Mouse (Mus musculus): ENCODE measurements around the gene Nr4a3. TPM values are rescaled to one million over a fixed set of nuclear protein-coding genes. Genes with fewer than 3 reads are reported as not detected.

Nr4a3 gene
- total RNA-seq, 2 experiments from 2014 or later, result 22.0 to 26.3 TPM

GRCm38 (mm10) chr4:48047766-48048371 is 2.9 kb downstream of the Nr4a3 start:
- DNase-seq (ENCODE audit: low spot score in 2 of 2), result peak in 1 of 2 experiments; percentile 31
- intact Hi-C loops (cut with DNase I), result loop anchor here (2.0 to 10.0 kb wide), 4 partner anchors 74 to 546 kb away; partner anchors contain the start of genes Erp44, Invs and Stx17

DNA sequence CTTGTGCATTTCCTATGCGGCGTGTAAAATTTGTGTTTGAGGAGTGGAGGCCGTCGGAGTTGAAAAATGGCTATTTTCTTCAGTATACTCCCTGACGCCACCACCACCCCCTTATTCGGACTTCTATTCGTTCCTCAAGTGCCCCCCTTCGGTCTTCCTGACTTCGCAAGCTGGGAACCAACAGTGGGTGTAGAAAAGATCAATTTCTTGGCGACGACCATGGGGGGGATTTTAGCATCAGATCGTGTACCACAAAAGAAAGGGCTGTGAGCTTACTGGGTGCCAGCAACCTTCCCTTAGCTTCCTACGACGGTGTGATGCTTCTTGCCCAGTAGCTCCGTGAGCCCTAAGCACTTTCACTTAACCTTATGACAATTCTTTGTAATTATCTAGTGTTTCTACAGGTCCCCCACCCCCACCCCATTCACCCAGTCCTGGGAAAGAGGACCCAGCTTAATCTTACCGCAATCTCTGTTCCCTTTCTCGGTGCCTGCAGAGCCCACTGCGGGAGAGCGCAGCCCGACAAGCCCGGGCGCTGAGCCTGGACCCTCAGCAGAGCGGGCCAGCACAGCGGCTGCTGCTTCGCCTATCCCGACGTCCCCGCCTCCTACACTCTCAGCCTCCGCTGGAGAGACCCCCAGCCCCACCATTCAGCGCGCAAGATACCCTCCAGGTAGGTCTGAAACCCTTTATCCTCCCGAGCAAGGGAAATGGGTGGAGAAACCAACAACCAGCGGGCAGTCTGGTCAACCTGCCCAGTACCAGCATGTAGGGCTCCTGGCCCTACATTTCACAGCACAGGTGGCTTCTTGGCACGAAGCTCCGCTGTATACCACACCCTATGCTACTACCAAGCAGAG is 3.7 kb downstream of the Nr4a3 start:
- intact Hi-C loops (cut with DNase I), result loop anchor here (5.0 to 10.0 kb wide), 3 partner anchors 74 to 546 kb away; partner anchors contain the start of genes Erp44, Invs and Stx17
- no peak for DNase-seq (ENCODE audit: low spot score in 2 of 2)

DNA sequence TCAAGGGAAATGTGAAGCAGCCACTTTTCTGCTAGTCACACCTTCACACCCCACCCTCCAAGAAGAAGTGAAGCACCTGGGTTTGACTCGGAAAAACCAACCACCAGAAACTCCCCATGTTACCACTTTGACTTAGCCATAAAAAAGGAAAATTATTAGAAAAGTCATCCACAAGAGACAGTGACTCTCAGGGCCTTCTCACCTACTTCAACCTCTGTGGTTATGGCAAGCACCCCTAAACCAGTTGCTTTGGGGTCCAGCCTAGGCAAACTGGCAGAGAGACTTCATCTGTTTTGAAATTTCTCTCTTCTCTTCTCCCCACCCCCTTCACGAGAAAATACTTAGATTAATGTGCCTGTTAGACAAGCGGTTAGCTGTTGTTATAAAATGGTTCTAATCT is 5.1 kb downstream of the Nr4a3 start:
- intact Hi-C loops (cut with DNase I), result no loop called here
- no peak for DNase-seq (ENCODE audit: low spot score in 2 of 2)

GRCm38 (mm10) chr4:48050442-48050841 is 5.5 kb downstream of the Nr4a3 start:
- intact Hi-C loops (cut with DNase I), result no loop called here
- DNase-seq (ENCODE audit: low spot score in 2 of 2), result peak in 1 of 2 experiments; percentile 53

- intact Hi-C loops (cut with DNase I), result no loop called here
- DNase-seq (ENCODE audit: low spot score in 2 of 2), result no peak
These were observed 6.2 kb downstream of the Nr4a3 start for GRCm38 (mm10) chr4:48051086-48051673.

- intact Hi-C loops (cut with DNase I), result no loop called here
- no peak for DNase-seq (ENCODE audit: low spot score in 2 of 2)
These were observed 6.7 kb downstream of the Nr4a3 start for GRCm38 (mm10) chr4:48051674-48052121.

DNA sequence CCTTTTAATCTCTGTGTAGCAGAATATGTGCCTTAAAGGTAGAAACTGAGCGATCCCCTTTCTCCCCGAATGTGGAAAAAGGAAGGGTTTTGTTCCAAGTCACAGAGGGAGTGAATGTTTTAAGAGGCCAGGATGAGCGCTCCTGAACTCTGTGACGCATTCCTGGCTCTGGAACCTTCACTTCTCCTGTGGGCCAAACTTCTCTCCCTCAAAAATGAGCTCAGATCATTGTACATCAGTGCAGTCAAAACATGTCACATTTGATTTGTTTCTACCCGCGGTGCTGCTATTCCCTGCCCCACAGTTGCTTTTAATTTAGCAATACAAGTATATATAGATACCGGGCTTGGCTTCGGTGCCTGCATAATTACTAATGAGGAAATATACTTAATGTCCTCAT is 16.8 kb downstream of the Nr4a3 start:
- no peak for DNase-seq (ENCODE audit: low spot score in 2 of 2)
- intact Hi-C loops (cut with DNase I), result no loop called here

DNA sequence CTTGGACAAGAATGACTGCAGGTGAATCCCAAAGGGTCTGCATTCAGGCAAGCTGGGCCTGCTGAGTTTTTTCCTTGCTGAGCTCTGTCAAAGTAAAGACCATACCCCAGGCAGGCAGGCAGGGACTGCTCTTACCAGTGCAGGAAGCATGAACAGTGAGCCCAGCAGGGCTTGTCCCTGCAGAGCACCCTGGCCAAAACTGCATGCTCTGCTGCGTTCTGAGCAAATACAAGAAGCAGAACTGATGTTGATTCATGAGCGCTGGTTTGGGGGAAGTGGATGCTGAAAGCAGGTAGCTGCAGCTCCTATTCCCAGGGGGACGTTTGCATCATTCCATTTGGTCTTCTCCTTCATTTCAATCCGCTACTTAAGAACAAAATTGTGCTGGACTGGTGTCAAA is 19.4 kb downstream of the Nr4a3 start:
- DNase-seq (ENCODE audit: low spot score in 2 of 2), result no peak
- intact Hi-C loops (cut with DNase I), result no loop called here

DNA sequence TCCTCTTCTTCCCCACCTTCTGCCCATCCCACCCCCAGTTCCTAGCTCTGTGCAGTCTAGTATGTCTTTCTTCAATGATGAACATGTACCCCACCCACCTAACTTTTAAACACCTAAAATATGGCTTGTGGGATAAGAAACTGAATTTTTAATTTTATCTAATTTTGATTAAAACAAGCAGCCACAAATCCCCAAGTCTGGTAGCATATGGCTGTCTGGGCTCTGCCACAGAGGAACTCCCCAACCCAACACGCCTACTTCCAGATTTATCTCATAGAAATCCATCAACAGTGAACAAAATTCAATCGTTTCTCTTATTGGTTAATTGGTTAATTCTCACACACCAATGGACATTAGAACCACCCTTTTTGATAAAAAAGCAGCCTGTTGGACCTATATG is 21.7 kb downstream of the Nr4a3 start:
- DNase-seq (ENCODE audit: low spot score in 2 of 2), result no peak
- intact Hi-C loops (cut with DNase I), result no loop called here

GRCm38 (mm10) chr4:48069111-48069510 is 24.2 kb downstream of the Nr4a3 start:
- intact Hi-C loops (cut with DNase I), result no loop called here
- DNase-seq (ENCODE audit: low spot score in 2 of 2), result no peak

GRCm38 (mm10) chr4:48072006-48072405 is 27.1 kb downstream of the Nr4a3 start:
- intact Hi-C loops (cut with DNase I), result no loop called here
- no peak for DNase-seq (ENCODE audit: low spot score in 2 of 2)

DNA sequence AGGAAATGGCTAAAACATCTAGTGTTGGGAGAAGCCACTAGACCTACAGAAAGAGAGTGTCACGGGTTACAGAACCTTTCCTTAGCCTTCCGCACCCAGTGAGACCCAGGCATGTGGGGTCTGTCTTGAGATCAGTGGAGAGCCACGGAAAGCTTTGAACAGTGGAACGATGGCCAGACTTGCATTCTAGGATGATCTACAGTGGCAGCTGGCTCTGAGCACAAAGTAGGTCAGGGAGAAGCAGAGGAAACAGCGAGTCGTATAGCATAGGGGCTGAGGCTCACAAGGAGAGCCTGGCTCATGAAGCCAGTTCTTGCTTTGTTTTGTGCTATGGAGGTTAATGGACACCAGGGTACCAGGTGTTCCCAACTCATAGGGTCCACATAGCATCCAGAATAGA is 28.4 kb downstream of the Nr4a3 start:
- intact Hi-C loops (cut with DNase I), result no loop called here
- no peak for DNase-seq (ENCODE audit: low spot score in 2 of 2)

- intact Hi-C loops (cut with DNase I), result no loop called here
- no peak for DNase-seq (ENCODE audit: low spot score in 2 of 2)
These were observed 29.7 kb downstream of the Nr4a3 start for GRCm38 (mm10) chr4:48074451-48075240.

DNA sequence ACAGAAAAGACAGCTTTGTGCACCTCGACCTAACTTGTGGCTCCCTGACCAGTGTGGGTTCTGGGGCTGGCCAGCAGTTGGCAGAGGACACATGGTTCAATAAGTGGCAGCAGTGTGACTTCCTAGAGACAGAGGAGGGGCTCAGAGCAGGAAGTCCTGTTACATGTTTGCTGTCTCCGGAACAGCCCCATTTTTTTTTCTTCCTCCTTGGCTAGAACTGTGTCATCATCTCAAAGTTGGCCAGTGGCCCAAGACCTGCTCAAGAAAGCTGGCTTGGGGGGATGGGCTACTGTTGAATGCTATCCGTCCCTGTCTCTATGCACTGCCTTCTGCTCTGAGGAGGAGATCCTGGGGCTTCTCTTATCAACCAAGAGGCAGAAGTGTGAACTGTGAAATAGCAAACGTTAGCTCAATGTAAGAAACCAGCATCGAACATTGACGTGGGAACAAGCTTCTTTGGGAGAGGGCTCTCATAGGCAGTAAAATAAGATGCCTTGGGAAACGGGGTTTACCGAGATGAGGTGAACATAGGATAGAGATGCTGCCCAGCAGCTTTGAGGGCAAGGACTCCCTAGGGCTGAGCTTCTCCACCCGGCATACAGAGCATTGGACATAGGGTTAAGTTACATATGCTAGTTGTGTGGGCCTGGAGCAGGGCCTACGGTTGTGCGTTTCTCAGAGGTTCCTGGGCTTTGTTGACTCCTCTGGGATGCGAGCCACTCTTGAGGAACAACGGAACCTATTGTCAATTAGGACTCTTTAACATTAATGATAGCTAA is 31.9 kb downstream of the Nr4a3 start:
- DNase-seq (ENCODE audit: low spot score in 2 of 2), result peak in 1 of 2 experiments; percentile 21
- intact Hi-C loops (cut with DNase I), result no loop called here

GRCm38 (mm10) chr4:48078213-48078612 is 33.3 kb downstream of the Nr4a3 start:
- DNase-seq (ENCODE audit: low spot score in 2 of 2), result no peak
- intact Hi-C loops (cut with DNase I), result no loop called here

DNA sequence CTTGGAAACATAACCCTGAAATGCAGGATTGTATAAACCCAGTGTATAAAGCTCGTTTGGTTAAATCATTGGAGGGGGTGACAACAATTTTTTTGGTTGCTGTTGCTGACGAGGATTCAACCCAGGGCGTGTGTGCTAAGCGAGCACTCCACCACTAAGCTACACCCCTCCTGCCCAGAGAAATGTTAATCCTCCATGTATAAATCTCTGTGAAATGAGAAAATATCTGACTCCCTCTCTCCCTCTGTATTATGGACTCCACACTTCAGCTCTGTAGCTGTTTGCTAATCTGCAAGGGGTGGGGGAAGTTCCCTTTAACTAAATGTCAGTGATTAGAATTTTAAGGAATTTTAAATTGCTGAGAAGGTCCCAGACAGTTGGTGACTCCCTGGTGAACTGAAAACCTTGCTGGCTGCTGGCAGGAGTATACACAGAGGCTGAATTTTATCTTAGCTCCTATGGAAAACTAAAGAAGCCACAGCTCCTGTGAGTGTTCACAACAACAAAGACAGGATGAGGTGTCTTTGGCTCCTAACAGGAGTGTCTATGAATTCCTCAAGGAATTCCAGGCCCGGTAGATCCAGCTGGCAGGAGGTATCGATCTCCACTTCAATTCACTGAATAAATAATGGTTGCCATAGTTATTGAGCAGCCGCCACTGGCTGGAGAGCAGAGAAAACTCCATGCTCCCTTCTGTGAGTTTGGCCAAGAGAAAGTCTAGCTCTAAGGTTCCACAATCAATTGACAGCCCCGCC is 34.5 kb downstream of the Nr4a3 start:
- DNase-seq (ENCODE audit: low spot score in 2 of 2), result no peak
- intact Hi-C loops (cut with DNase I), result no loop called here

DNA sequence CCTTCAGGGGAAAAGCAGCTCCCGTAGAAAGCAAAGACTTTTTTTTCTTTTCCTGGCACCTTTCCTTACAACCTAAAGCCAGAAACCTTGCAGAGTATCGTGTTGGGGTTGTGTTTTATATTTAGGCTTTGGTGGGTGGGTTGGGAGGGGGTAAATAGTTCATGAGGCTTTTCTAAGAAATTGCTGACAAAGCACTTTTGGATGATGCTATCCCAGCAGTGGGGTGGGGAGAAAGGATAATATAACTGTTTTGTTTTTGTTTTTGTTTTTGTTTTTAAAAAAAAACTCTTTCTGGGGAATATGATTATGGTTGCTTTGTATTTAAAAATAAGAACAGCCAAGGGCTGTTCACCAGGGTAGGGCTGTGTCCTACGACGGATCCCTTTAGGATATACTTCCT is 38.5 kb downstream of the Nr4a3 start:
- intact Hi-C loops (cut with DNase I), result no loop called here
- no peak for DNase-seq (ENCODE audit: low spot score in 2 of 2)

GRCm38 (mm10) chr4:48086609-48087008 is 41.7 kb downstream of the Nr4a3 start:
- DNase-seq (ENCODE audit: low spot score in 2 of 2), result no peak
- intact Hi-C loops (cut with DNase I), result no loop called here

Measured in left cerebral cortex, postnatal 25 days (tissue).